Mouse (Mus musculus) heart, adult 2 months (tissue): ENCODE results near the gene Lmna.

Source experiments
- CTCF ChIP-seq: fragments of 200-600 bp; IDR thresholded peaks from 2 replicates; pipeline ENCODE4 v1.8.1; 2022; ENCODE audit warnings: antibody characterized with exemption, mild to moderate bottlenecking, moderate library complexity
- EP300 ChIP-seq: fragments of 200-500 bp; IDR thresholded peaks from 2 replicates; pipeline ENCODE4 v1.6.1; 2011; ENCODE audit warnings: low read depth, low read length, control low read depth; ENCODE audit not compliant: insufficient read depth
- POLR2A ChIP-seq: fragments of 200-500 bp; IDR thresholded peaks from 2 replicates; pipeline ENCODE4 v1.6.1; 2011; ENCODE audit warnings: mild to moderate bottlenecking, low read depth, low read length, control low read depth; ENCODE audit not compliant: insufficient read depth

- TF ChIP-seq CTCF (no peak), POLR2A (peak; percentile 96), EP300 (peak; percentile 51; the same call in 1 of the 2 replicates)
These were observed 43.1 kb upstream of the Lmna start, which contains the start of gene Lamtor2 for GRCm38 (mm10) chr3:88552676-88553524.
